Mouse (Mus musculus) limb, embryonic 13.5 days (tissue): ENCODE results near the gene Inka1. TPM values are rescaled to one million over a fixed set of nuclear protein-coding genes. Genes with fewer than 3 reads are reported as not detected.

Source experiments
- ATAC-seq: fragments of 200-750 bp; cut with Nextera tagmentation; 2 replicates; pipeline ENCODE4 v1.8.0; 2017; ENCODE audit warnings: low read depth, moderate number of reproducible peaks, moderate TSS enrichment; ENCODE audit not compliant: low FRiP score
- H3K27ac ChIP-seq: fragments of 300-500 bp; sonication (generic); 2 replicates; pipeline ENCODE4 v1.5.1; 2015; ENCODE audit warnings: inconsistent platforms, mild to moderate bottlenecking, moderate library complexity
- H3K27me3 ChIP-seq: fragments of 300-500 bp; sonication (generic); 2 replicates; pipeline ENCODE4 v1.6.1; 2015; ENCODE audit warnings: mild to moderate bottlenecking, inconsistent platforms
- H3K36me3 ChIP-seq: fragments of 300-500 bp; sonication (generic); 2 replicates; pipeline ENCODE4 v1.6.1; 2015; ENCODE audit warnings: inconsistent platforms, mild to moderate bottlenecking, moderate library complexity
- H3K4me1 ChIP-seq: fragments of 300-500 bp; sonication (generic); 2 replicates; pipeline ENCODE4 v1.6.1; 2015; ENCODE audit warnings: inconsistent platforms
- H3K4me2 ChIP-seq: fragments of 300-500 bp; sonication (generic); replicated peaks from 2 replicates; pipeline ENCODE4 v1.6.1; 2015; ENCODE audit warnings: inconsistent platforms, mild to moderate bottlenecking, moderate library complexity
- H3K4me3 ChIP-seq: fragments of 300-500 bp; sonication (generic); 2 replicates; pipeline ENCODE4 v1.5.1; 2015; ENCODE audit warnings: moderate library complexity, mild to moderate bottlenecking, inconsistent platforms
- H3K9ac ChIP-seq: fragments of 300-500 bp; sonication (generic); 2 replicates; pipeline ENCODE4 v1.6.1; 2015; ENCODE audit warnings: mild to moderate bottlenecking, inconsistent platforms
- H3K9me3 ChIP-seq: fragments of 300-500 bp; sonication (generic); 2 replicates; pipeline ENCODE4 v1.6.1; 2016; ENCODE audit warnings: inconsistent platforms
- WGBS: fragments of 180-500 bp; shearing (Covaris S2); methylation state at CpG from one replicate; pipeline ENCODE4 v1.1.7; 2015; 5-methylcytosine and 5-hydroxymethylcytosine counted together
- polyA plus RNA-seq: library from polyadenylated mRNA; unstranded; fragments of >200 nt; fragmentation: Nextera tagmentation; extraction: Ambion mirVana; gene quantifications from 2 replicates; pipeline ENCODE4 v1.2.1, GENCODE M21; 2015

Inka1 gene
- polyA plus RNA-seq, 1 experiment from 2014 or later = 121 TPM

DNA sequence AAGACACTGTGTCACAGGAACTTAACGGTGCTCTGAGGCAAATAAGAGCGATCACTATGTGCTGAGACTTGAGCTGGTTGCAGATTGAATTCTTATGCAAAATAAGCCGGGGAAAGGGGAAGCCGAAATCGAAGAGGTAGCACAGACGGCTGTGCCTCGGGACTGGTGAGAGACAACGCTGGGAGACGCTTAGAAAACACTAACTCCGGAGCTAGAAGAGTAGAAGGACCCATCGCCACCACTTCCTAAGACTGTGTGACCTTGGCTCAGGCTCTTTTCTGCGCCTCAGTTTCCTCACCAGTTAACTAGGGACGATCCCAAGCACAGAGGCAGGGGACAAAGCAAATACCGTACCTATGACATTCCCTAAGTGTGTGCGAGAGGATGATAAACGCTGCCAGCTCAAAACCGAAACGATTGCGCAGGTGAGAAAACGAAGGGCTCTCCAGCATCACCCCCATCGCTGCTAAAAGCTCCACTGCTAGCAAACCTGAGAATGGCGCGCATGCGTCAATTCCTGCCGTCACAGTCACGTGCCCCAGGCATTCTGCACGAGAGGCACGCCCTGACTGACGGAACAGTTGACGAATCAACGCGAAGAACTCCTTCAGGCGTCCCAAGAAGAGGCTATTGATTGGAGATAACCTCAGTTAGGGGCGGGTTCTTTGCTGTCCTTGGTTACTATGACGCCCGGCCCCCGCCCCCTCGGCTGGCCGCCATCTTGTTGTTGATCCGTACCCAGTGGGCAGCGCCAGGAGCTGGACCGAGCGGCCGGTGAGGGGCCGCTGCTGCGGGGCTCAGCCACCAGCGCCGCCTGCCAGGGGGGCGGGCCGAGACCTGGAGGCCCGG lies 16.5 kb upstream of the Inka1 start, which contains the start of gene Ip6k1:
TSS of gene Ip6k1 (plus strand) at position 580 of the 849 bp plus-strand sequence.
- under 1% methylated on average over 51 of the region's 51 CpGs for WGBS
- peak within 1 kb of the TSS; percentile 95 for H3K4me3 ChIP-seq
- peak within 1 kb of the TSS; percentile 93 for H3K9ac ChIP-seq
- no peaks in the 10 kb centered on the region for H3K9me3 ChIP-seq
- peak within 1 kb of the TSS; percentile 90 for H3K27ac ChIP-seq
- H3K36me3 ChIP-seq = no peaks in the 10 kb centered on the region
- H3K4me1 ChIP-seq = peaks cover 24% of the 10 kb centered on the region
- peak within 1 kb of the TSS; percentile 88 for H3K4me2 ChIP-seq
- peak; percentile 100 for ATAC-seq
- no peaks in the 10 kb centered on the region for H3K27me3 ChIP-seq

DNA sequence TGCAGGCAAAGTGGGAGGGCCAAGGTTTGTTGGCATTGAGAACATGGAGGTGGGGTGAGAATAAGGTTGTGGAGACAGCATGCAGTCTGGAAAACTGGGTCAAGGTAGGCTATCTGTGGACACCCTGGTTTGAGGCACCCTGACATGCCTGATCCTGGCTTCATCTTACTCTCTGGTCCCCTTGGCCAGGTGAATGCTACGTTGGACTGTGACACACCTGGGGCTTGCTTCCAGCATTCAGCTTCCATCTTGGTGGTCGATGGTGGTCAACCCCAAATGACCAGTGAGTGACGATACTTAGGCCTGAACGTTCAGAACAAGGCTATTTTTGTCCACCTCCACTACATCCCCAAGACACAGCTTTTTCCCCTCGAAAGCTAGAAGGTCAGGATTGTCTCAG lies 10.4 kb upstream of the Inka1 start, which contains the start of gene Gm20662:
TSS of gene Gm20662 (plus strand) at position 301 of the 400 bp plus-strand sequence.
- no peaks in the 10 kb centered on the region for H3K9me3 ChIP-seq
- ATAC-seq = no peak
- WGBS = 93% methylated on average over 5 of the region's 5 CpGs

DNA sequence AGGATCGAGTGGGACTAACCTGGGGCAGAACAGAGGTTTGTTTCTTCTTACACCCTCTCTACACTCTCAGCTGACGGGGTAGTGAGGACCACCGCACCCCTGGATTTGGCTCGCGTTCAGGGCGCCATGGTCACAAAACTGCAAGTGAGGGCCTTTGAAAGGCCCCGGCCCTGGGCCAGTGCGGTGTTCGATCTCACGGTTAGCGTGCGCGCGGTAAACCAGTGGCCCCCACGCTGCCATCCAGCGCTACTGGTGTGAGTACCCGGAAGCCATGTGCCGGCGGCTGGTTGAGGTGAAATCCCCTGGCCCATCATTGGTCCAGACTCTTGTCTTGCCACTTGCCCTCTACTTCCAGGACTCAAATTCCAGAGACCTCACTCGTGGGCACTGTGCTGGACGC lies 9.8 kb upstream of the Inka1 start:
- Histone ChIP-seq H3K4me3 (no peak overlapping the region), H3K9ac (no peak overlapping the region), H3K9me3 (no peaks in the 10 kb centered on the region), H3K4me1 (peaks cover 9% of the 10 kb centered on the region; the same call in 1 of the 2 replicates), H3K36me3 (no peaks in the 10 kb centered on the region), H3K27ac (no peak overlapping the region), H3K27me3 (no peaks in the 10 kb centered on the region), H3K4me2 (no peak overlapping the region)
- no peak for ATAC-seq
- 95% methylated on average over 21 of the region's 21 CpGs for WGBS

More for the DNA sequence above, 10.4 kb upstream of the Inka1 start, which contains the start of gene Gm20662:
- Histone ChIP-seq H3K36me3 (no peaks in the 10 kb centered on the region), H3K27ac (no peak within 1 kb of the TSS), H3K27me3 (no peaks in the 10 kb centered on the region), H3K4me1 (peaks cover 9% of the 10 kb centered on the region; the same call in 1 of the 2 replicates), H3K4me3 (no peak within 1 kb of the TSS), H3K9ac (no peak within 1 kb of the TSS), H3K4me2 (no peak within 1 kb of the TSS)

DNA sequence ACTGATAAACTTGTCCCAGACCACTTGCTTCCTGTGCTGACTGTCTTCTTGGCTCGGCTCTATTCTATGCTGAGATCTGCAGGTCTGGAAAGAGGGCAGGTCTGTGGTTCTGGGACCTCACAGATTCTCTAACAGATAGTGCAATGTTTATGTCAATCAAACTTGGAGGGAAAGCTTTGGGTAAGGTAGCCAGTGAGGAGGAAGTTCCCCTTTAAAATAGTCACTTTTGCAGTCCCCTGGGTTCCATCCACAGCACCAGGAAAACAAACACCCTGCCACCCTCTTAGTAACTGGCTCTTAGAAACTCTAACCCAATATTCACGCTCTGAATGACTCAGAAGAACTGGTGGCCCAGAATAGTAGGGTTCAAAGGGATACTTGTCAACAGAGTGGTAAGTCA lies 8.8 kb upstream of the Inka1 start:
- Histone ChIP-seq H3K4me1 (peaks cover 9% of the 10 kb centered on the region; the same call in 1 of the 2 replicates), H3K9me3 (no peaks in the 10 kb centered on the region), H3K9ac (no peak overlapping the region), H3K4me2 (no peak overlapping the region), H3K27ac (no peak overlapping the region), H3K36me3 (no peaks in the 10 kb centered on the region), H3K4me3 (no peak overlapping the region), H3K27me3 (no peaks in the 10 kb centered on the region)
- no peak for ATAC-seq
- 67% methylated on average over 2 of the region's 2 CpGs for WGBS

DNA sequence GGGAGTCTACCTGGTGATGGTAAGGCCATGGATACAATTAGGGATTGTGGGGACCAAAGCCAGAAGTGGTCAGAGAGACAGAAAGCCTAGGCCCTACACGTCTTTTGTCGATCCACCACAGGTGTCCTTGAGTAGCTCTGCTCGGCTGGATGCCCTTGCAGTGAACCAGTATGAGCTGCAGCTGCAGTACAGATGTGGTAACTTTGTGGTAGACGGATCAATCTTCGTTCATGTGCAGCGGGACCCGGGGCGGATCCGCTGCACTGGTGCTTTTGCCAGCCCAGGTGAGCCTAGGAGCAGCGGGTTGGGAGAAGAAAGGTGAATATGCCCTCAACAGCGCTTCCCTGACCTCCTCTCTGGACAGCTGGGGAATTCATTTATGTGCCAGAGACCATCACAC lies 7.3 kb upstream of the Inka1 start:
- Histone ChIP-seq H3K4me2 (no peak overlapping the region), H3K4me1 (peaks cover 14% of the 10 kb centered on the region), H3K27me3 (no peaks in the 10 kb centered on the region), H3K4me3 (no peak overlapping the region), H3K9me3 (no peaks in the 10 kb centered on the region), H3K36me3 (no peaks in the 10 kb centered on the region), H3K9ac (no peak overlapping the region), H3K27ac (no peak overlapping the region)
- 82% methylated on average over 11 of the region's 11 CpGs for WGBS
- no peak for ATAC-seq

DNA sequence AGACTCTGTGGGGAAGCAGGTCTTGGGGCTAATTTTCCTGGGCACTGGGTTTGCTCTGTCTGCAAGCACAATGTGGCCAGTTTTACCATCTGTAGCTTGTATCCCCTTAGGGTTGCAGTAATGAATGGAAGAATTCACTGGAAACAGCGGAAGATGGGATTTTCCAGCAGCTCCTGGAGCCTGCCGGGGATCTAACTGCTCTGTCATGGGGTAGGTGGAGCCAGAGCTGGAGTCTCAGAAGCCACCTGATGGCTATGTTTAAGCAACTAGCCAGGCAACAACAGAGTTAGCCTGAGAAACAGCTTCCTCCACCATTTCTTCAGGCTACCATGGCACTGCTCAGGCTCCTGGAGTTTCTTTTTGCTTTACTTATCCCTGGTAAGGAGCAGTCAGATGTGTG lies 6.5 kb upstream of the Inka1 start, which contains the start of gene Cdhr4:
TSS of gene Cdhr4 (plus strand) at position 301 of the 400 bp plus-strand sequence.
- Histone ChIP-seq H3K27me3 (no peaks in the 10 kb centered on the region), H3K4me2 (no peak within 1 kb of the TSS)
- peak; percentile 33; the same call in 1 of the 2 replicates for ATAC-seq

DNA sequence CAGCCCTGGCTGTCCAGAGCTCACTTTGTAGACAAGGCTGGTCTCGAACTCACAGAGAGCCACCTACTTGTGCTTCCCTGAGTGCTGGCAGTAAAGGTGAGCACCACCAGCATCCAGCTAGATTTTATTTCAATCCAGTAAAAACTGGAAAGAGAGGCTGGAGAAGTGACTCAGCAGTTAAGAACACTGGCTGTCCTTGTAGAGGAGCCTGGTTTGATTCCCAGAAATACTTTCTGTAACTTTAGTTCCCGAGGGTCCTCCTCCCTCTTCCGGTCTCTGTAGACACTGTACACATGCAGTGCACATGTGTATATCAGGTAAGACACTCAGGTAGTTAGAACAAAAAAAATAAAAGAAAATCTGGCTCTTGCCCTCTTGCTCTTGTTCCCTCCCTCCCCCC lies 2.3 kb upstream of the Inka1 start:
- Histone ChIP-seq H3K4me3 (no peak overlapping the region), H3K4me2 (no peak overlapping the region), H3K4me1 (peaks cover 51% of the 10 kb centered on the region), H3K27ac (no peak overlapping the region), H3K9me3 (no peaks in the 10 kb centered on the region), H3K27me3 (no peaks in the 10 kb centered on the region), H3K36me3 (peaks cover 6% of the 10 kb centered on the region; the same call in 1 of the 2 replicates), H3K9ac (peak overlapping the region; percentile 19; the same call in 1 of the 2 replicates)
- WGBS = 60% methylated on average over 3 of the region's 3 CpGs
- no peak for ATAC-seq

More for the DNA sequence above, 6.5 kb upstream of the Inka1 start, which contains the start of gene Cdhr4:
- Histone ChIP-seq H3K4me1 (peaks cover 22% of the 10 kb centered on the region), H3K9me3 (no peaks in the 10 kb centered on the region), H3K9ac (no peak within 1 kb of the TSS), H3K27ac (no peak within 1 kb of the TSS), H3K4me3 (no peak within 1 kb of the TSS), H3K36me3 (no peaks in the 10 kb centered on the region)
- WGBS = 36% methylated on average over 2 of the region's 2 CpGs

DNA sequence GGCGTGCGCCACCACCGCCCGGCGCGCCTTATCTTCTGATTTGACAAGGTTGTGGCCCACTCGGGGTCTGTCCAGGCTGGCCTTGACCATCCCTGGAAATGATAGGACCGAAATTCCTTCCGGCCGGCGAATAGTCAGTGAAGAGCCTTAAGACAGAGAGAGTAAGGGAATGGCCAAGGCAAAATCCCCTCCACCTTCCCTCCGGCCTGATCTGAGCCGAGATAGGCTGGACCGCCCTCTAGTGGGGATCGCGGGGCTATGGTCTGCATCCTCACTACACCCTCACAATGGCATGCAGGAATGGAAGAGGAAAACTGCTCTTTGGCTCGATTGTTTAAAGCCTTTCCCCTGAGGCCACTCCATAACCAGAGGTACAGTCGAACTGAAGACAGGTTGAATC lies 697 bp upstream of the Inka1 start:
- H3K4me3 ChIP-seq = peak overlapping the region; percentile 88
- H3K27ac ChIP-seq = peak overlapping the region; percentile 100
- H3K27me3 ChIP-seq = no peaks in the 10 kb centered on the region
- H3K9ac ChIP-seq = peak overlapping the region; percentile 88; the same call in 1 of the 2 replicates
- 5% methylated on average over 18 of the region's 18 CpGs for WGBS
- H3K4me2 ChIP-seq = peak overlapping the region; percentile 97
- H3K9me3 ChIP-seq = no peaks in the 10 kb centered on the region
- H3K4me1 ChIP-seq = peaks cover 58% of the 10 kb centered on the region
- no peak for ATAC-seq
- H3K36me3 ChIP-seq = peaks cover 6% of the 10 kb centered on the region; the same call in 1 of the 2 replicates

DNA sequence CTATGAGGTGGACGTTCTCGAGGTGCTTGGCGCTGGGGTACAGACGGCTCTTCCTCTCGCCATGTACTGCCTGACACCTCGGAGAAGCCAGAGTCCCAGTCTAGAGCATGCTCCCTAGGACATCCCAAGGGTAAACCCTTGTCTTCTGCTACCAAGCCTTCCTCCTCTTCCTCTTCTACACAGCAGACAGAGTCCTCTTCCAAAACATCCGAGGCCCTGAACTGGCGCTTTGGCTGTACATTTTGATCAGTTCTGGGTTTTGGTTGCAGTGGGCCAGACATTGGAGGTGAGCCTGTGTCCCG lies 974 bp downstream of the Inka1 start:
- ATAC-seq = no peak
- Histone ChIP-seq H3K4me1 (peaks cover 75% of the 10 kb centered on the region), H3K4me2 (peak overlapping the region; percentile 97), H3K36me3 (peaks cover 6% of the 10 kb centered on the region; the same call in 1 of the 2 replicates), H3K9me3 (no peaks in the 10 kb centered on the region), H3K27me3 (no peaks in the 10 kb centered on the region), H3K9ac (peak overlapping the region; percentile 88), H3K4me3 (peak overlapping the region; percentile 88), H3K27ac (peak overlapping the region; percentile 100)
- WGBS = 17% methylated on average over 9 of the region's 9 CpGs

DNA sequence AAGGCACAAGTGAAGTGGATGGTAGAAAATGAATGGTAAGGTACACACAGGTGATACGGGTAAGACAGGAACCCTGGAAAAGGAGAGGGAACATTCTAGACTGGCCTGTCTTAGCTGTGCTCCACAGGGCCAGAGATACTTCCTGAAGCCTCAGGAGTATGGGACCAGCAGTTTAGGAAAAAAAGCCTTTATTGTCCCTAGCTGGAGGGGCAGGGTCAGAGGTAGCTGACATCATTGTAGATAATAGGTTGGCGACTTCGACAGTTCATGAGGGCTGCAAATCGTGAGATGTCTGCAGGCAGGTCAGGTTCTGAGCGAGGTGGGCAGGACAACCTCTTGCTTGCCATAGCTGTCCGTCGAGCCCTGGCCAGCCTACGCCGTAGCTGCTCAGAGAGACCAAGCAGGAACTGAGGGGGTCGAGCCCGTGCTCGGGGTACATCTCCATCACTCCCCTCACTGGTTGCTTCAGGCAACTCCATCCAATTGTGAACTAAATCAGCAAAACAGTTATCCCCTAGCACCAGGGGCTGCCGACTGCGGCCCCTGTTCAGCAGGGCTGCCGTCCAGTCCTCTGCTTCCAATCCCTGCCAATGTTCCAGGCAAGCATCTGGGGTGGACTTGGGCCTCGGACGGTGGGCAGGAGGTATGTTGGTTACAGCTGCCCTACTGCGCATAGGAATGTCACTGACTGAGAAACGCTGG lies 1.5 kb downstream of the Inka1 start:
- peak overlapping the region; percentile 100 for H3K27ac ChIP-seq
- ATAC-seq = no peak
- 16% methylated on average over 19 of the region's 19 CpGs for WGBS
- peaks cover 79% of the 10 kb centered on the region for H3K4me1 ChIP-seq
- H3K4me3 ChIP-seq = peak overlapping the region; percentile 88
- no peaks in the 10 kb centered on the region for H3K27me3 ChIP-seq
- H3K9ac ChIP-seq = peak overlapping the region; percentile 88
- H3K4me2 ChIP-seq = peak overlapping the region; percentile 97
- H3K36me3 ChIP-seq = peaks cover 6% of the 10 kb centered on the region; the same call in 1 of the 2 replicates
- no peaks in the 10 kb centered on the region for H3K9me3 ChIP-seq

DNA sequence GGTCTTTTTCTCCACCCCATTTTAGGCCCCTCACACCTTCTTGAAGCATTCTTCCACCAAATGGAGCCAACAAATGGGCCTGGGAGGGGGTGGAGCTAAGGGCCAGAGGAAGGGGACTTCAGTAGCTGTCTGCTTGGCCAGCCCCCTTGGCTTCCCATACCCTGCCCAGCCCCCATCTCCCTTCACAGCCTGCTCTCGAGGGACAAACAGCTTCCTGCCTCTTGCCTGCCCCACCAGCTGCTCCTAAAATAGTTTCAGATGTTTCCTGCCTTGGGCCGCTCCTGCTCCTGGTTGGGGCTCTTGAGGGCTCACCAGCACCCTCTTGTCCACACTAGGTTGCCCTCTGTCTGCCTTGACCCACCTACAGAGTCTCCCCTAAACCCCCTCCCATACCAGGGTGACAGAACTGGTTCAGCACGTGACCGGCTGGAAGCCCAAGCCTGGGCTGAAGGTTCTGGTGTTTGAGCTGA lies 2.2 kb downstream of the Inka1 start:
- Histone ChIP-seq H3K27ac (peak overlapping the region; percentile 100), H3K4me2 (peak overlapping the region; percentile 97), H3K4me3 (peak overlapping the region; percentile 88), H3K9ac (peak overlapping the region; percentile 88), H3K9me3 (no peaks in the 10 kb centered on the region), H3K27me3 (no peaks in the 10 kb centered on the region), H3K36me3 (peaks cover 6% of the 10 kb centered on the region; the same call in 1 of the 2 replicates), H3K4me1 (peaks cover 78% of the 10 kb centered on the region)
- 0% methylated on average over 4 of the region's 4 CpGs for WGBS
- peak; percentile 55 for ATAC-seq
